Mouse (Mus musculus) forebrain, embryonic 11.5 days (tissue): ENCODE results near the gene Camkk1. TPM values are rescaled to one million over a fixed set of nuclear protein-coding genes. Genes with fewer than 3 reads are reported as not detected.
A peak's percentile ranks its signal among the peaks of the same experiment; 100 is the strongest.

Experiments
- ATAC-seq: fragments of 200-750 bp; cut with Nextera tagmentation; replicated peaks from 2 replicates; pipeline ENCODE4 v1.8.0; 2017; ENCODE audit warnings: moderate TSS enrichment; ENCODE audit not compliant: low FRiP score
- DNase-seq: peaks from one replicate; pipeline ENCODE4 v3.0.0-alpha.2; 2017; ENCODE audit warnings: low spot score
- H3K27ac ChIP-seq: fragments of 300-500 bp; sonication (generic); 2 replicates; pipeline ENCODE4 v1.5.1; 2014; ENCODE audit warnings: low read depth, low read length
- H3K27me3 ChIP-seq: fragments of 300-500 bp; sonication (generic); 2 replicates; pipeline ENCODE4 v1.6.1; 2014; ENCODE audit warnings: mild to moderate bottlenecking, low read length, mixed read lengths; ENCODE audit not compliant: control insufficient read depth, insufficient read depth
- H3K36me3 ChIP-seq: fragments of 300-500 bp; sonication (generic); 2 replicates; pipeline ENCODE4 v1.6.1; 2014; ENCODE audit warnings: mild to moderate bottlenecking, low read length, moderate library complexity, mixed read lengths; ENCODE audit not compliant: control insufficient read depth, insufficient read depth
- H3K4me1 ChIP-seq: fragments of 300-500 bp; sonication (generic); replicated peaks from 2 replicates; pipeline ENCODE4 v1.6.1; 2014; ENCODE audit warnings: low read length, mixed read lengths; ENCODE audit not compliant: control insufficient read depth, insufficient read depth
- H3K4me2 ChIP-seq: fragments of 300-500 bp; sonication (generic); 2 replicates; pipeline ENCODE4 v1.6.1; 2014; ENCODE audit warnings: low read depth, mild to moderate bottlenecking, low read length, moderate library complexity, mixed read lengths; ENCODE audit not compliant: severe bottlenecking
- H3K4me3 ChIP-seq: fragments of 300-500 bp; sonication (generic); 2 replicates; pipeline ENCODE4 v1.5.1; 2014; ENCODE audit warnings: low read depth, low read length
- H3K9ac ChIP-seq: fragments of 300-500 bp; sonication (generic); 2 replicates; pipeline ENCODE4 v1.6.1; 2014; ENCODE audit warnings: low read length
- H3K9me3 ChIP-seq: fragments of 300-500 bp; sonication (generic); 2 replicates; pipeline ENCODE4 v1.6.1; 2016; ENCODE audit warnings: low read length, mixed read lengths; ENCODE audit not compliant: control insufficient read depth
- WGBS: fragments of 180-500 bp; shearing (Covaris S2); extraction: QIAGEN DNeasy Blood & Tissue Kit; methylation state at CpG from one replicate; pipeline ENCODE4 v1.1.7; 2014; 5-methylcytosine and 5-hydroxymethylcytosine counted together
- polyA plus RNA-seq: library from polyadenylated mRNA; unstranded; fragments of >200 nt; fragmentation: Nextera tagmentation; extraction: Ambion mirVana; gene quantifications from 2 replicates; pipeline ENCODE4 v1.2.1, GENCODE M21; 2014

The Camkk1 gene
- polyA plus RNA-seq, 1 experiment from 2014 or later, result 4.7 TPM

GRCm38 (mm10) chr11:72991961-72992360 lies 26.8 kb upstream of the Camkk1 start:
- Histone ChIP-seq H3K4me1 (no peaks in the 10 kb centered on the region), H3K27me3 (no peaks in the 10 kb centered on the region), H3K4me2 (no peak overlapping the region), H3K36me3 (no peaks in the 10 kb centered on the region), H3K4me3 (no peak overlapping the region), H3K27ac (no peak overlapping the region), H3K9me3 (no peaks in the 10 kb centered on the region), H3K9ac (no peak overlapping the region)
- DNase-seq, result no peak
- WGBS, result 68% methylated on average over 9 of the region's 9 CpGs
- no peak for ATAC-seq

GRCm38 (mm10) chr11:72996346-72996745 lies 22.5 kb upstream of the Camkk1 start:
- WGBS, result 88% methylated on average over 6 of the region's 6 CpGs
- no peak overlapping the region for H3K4me2 ChIP-seq
- no peak for DNase-seq
- H3K36me3 ChIP-seq, result no peaks in the 10 kb centered on the region
- no peak overlapping the region for H3K9ac ChIP-seq
- no peaks in the 10 kb centered on the region for H3K9me3 ChIP-seq
- H3K27me3 ChIP-seq, result no peaks in the 10 kb centered on the region
- no peak for ATAC-seq
- H3K27ac ChIP-seq, result no peak overlapping the region
- H3K4me1 ChIP-seq, result no peaks in the 10 kb centered on the region
- no peak overlapping the region for H3K4me3 ChIP-seq

GRCm38 (mm10) chr11:72996781-72997180 lies 22.0 kb upstream of the Camkk1 start:
- Histone ChIP-seq H3K4me1 (no peaks in the 10 kb centered on the region), H3K27ac (no peak overlapping the region), H3K4me2 (no peak overlapping the region), H3K27me3 (no peaks in the 10 kb centered on the region), H3K4me3 (no peak overlapping the region), H3K36me3 (no peaks in the 10 kb centered on the region), H3K9me3 (no peaks in the 10 kb centered on the region), H3K9ac (no peak overlapping the region)
- 90% methylated on average over 2 of the region's 2 CpGs for WGBS
- ATAC-seq (no peak), DNase-seq (no peak)

GRCm38 (mm10) chr11:72997529-72998326 lies 21.1 kb upstream of the Camkk1 start:
- no peak overlapping the region for H3K4me3 ChIP-seq
- H3K36me3 ChIP-seq, result no peaks in the 10 kb centered on the region
- 83% methylated on average over 13 of the region's 13 CpGs for WGBS
- no peak overlapping the region for H3K4me2 ChIP-seq
- no peak overlapping the region for H3K27ac ChIP-seq
- no peaks in the 10 kb centered on the region for H3K4me1 ChIP-seq
- H3K9me3 ChIP-seq, result no peaks in the 10 kb centered on the region
- no peaks in the 10 kb centered on the region for H3K27me3 ChIP-seq
- DNase-seq, result no peak
- no peak for ATAC-seq
- no peak overlapping the region for H3K9ac ChIP-seq

GRCm38 (mm10) chr11:72998771-72999170 lies 20.0 kb upstream of the Camkk1 start, which contains the start of gene P2rx1:
Gene P2rx1 (plus strand): TSS chr11:72999103.
- Histone ChIP-seq H3K4me3 (no peak within 1 kb of the TSS), H3K9me3 (no peaks in the 10 kb centered on the region), H3K27ac (no peak within 1 kb of the TSS), H3K9ac (no peak within 1 kb of the TSS), H3K4me1 (no peaks in the 10 kb centered on the region), H3K4me2 (no peak within 1 kb of the TSS), H3K36me3 (no peaks in the 10 kb centered on the region), H3K27me3 (no peaks in the 10 kb centered on the region)
- DNase-seq (no peak), ATAC-seq (no peak)
- 56% methylated on average over 8 of the region's 8 CpGs for WGBS

- H3K4me3 ChIP-seq, result no peak overlapping the region
- H3K4me2 ChIP-seq, result no peak overlapping the region
- H3K36me3 ChIP-seq, result no peaks in the 10 kb centered on the region
- no peak overlapping the region for H3K27ac ChIP-seq
- DNase-seq, result peak; percentile 76
- H3K9me3 ChIP-seq, result no peaks in the 10 kb centered on the region
- 18% methylated on average over 6 of the region's 6 CpGs for WGBS
- H3K4me1 ChIP-seq, result no peaks in the 10 kb centered on the region
- ATAC-seq, result no peak
- H3K9ac ChIP-seq, result no peak overlapping the region
- H3K27me3 ChIP-seq, result no peaks in the 10 kb centered on the region
These were observed 17.8 kb upstream of the Camkk1 start for GRCm38 (mm10) chr11:73001029-73001428.

GRCm38 (mm10) chr11:73006377-73006776 lies 12.4 kb upstream of the Camkk1 start:
- Histone ChIP-seq H3K27me3 (no peaks in the 10 kb centered on the region), H3K27ac (no peak overlapping the region), H3K4me1 (no peaks in the 10 kb centered on the region), H3K9me3 (no peaks in the 10 kb centered on the region), H3K4me2 (no peak overlapping the region), H3K36me3 (no peaks in the 10 kb centered on the region), H3K4me3 (no peak overlapping the region), H3K9ac (no peak overlapping the region)
- 7% methylated on average over 2 of the region's 2 CpGs for WGBS
- peak; percentile 63 for DNase-seq
- peak; percentile 61 for ATAC-seq

GRCm38 (mm10) chr11:73007113-73007512 lies 11.7 kb upstream of the Camkk1 start:
- DNase-seq, result no peak
- 80% methylated on average over 3 of the region's 3 CpGs for WGBS
- Histone ChIP-seq H3K4me2 (no peak overlapping the region), H3K27me3 (no peaks in the 10 kb centered on the region), H3K27ac (no peak overlapping the region), H3K4me1 (no peaks in the 10 kb centered on the region), H3K4me3 (no peak overlapping the region), H3K9ac (no peak overlapping the region), H3K36me3 (no peaks in the 10 kb centered on the region), H3K9me3 (no peaks in the 10 kb centered on the region)
- ATAC-seq, result no peak
